ENCODE assay signal across 10 mouse cellular contexts in genomic region chr17:86507342-86508211, GRCm38 (mm10). TPM values are rescaled to one million over a fixed set of nuclear protein-coding genes. Genes with fewer than 3 reads are reported as not detected.
DNase-seq lines count a peak whose midpoint lies in the region; ATAC-seq lines count a peak whose summit lies in the region.
"Had no signal": no experiment of that assay in that cellular context is flagged by ENCODE, and none has a peak within 500 bp of the region (broad histone marks: within the 10 kb centered on the region; RNA-seq: fewer than 3 reads in every experiment).

No protein-coding gene starts in this region.

- no peaks in the 10 kb centered on the region for H3K4me1 ChIP-seq in heart, embryonic 11.5 days (ENCODE audit: control insufficient read depth, insufficient read depth, low read length)

- no peaks in the 10 kb centered on the region for H3K27me3 ChIP-seq in heart, embryonic 11.5 days (ENCODE audit: control insufficient read depth, insufficient read depth, low read length)
- H3K27me3 ChIP-seq: liver, embryonic 15.5 days had no signal

- H3K9me3 ChIP-seq in heart, embryonic 11.5 days (replicated peaks; ENCODE audit: control insufficient read depth, low read length), result no peaks in the 10 kb centered on the region
- H3K9me3 ChIP-seq: liver, embryonic 15.5 days had no signal

- no peaks in the 10 kb centered on the region for H3K36me3 ChIP-seq in heart, embryonic 11.5 days (ENCODE audit: control insufficient read depth, insufficient read depth, low read length)
- H3K36me3 ChIP-seq: liver, embryonic 15.5 days had no signal

- peak overlapping the region; percentile 76 for H3K27ac ChIP-seq in heart, embryonic 11.5 days (ENCODE audit: low read depth, low read length)
- H3K27ac ChIP-seq: liver, embryonic 15.5 days had no signal

- peak; percentile 21 to 22 for DNase-seq in cerebellum, adult 18-20 months
- no peak for DNase-seq in cerebellum, adult 8-10 months
- peak; percentile 57 for DNase-seq in adrenal gland, adult 2 months
- peak; percentile 71 to 74 for DNase-seq in kidney, postnatal 36 days
- DNase-seq in left cerebral cortex, adult 8-10 months (ENCODE audit: low spot score in 2 of 2), result no peak
- no peak for DNase-seq in right cerebral cortex, postnatal 14 days
- DNase-seq in right cerebral cortex, adult 18-20 months, result no peak

- no peak overlapping the region for H3K4me2 ChIP-seq in heart, embryonic 11.5 days
- H3K4me2 ChIP-seq: liver, embryonic 15.5 days had no signal

- WGBS in heart, embryonic 11.5 days (ENCODE audit: insufficient replicate concordance), result 63% methylated on average over 19 of the region's 19 CpGs

- no peak overlapping the region for H3K4me3 ChIP-seq in heart, embryonic 11.5 days (ENCODE audit: low read depth, low read length)
- H3K4me3 ChIP-seq: liver, embryonic 15.5 days had no signal

- ATAC-seq in heart, embryonic 11.5 days (replicated peaks; ENCODE audit: insufficient number of reproducible peaks, low FRiP score, low TSS enrichment), result no peak

- no peak overlapping the region for H3K9ac ChIP-seq in heart, embryonic 11.5 days (ENCODE audit: low read depth, low read length)
- H3K9ac ChIP-seq: liver, embryonic 15.5 days had no signal

RNA-seq across cellular contexts. Expression of gene Gm10309, which starts 2.5 kb away (rescaled TPM):
- not detected for total RNA-seq in adrenal gland, adult 2 months (2021)
- polyA plus RNA-seq in adrenal gland, adult 2 months (2012; rRNA removed), result 0.19 TPM in 1 of 2 replicates, not detected in the other
- polyA plus RNA-seq in heart, embryonic 11.5 days (2014; fragmentation: Nextera tagmentation; extraction: Ambion mirVana), result 0.24 TPM in 1 of 2 replicates, not detected in the other
- total RNA-seq in left cerebral cortex, adult 8-10 months (2022), result not detected
- polyA plus RNA-seq: cerebellum, adult 2 months; liver, embryonic 15.5 days had no signal

Comparison
In these comparisons a context has a peak if more than half of its experiments do, and no peak if none do; other contexts are left out.
1. DNase-seq: peak in cerebellum, adult 18-20 months (2 of 2), adrenal gland, adult 2 months (single experiment) and kidney, postnatal 36 days (2 of 2); none in cerebellum, adult 8-10 months (single experiment), left cerebral cortex, adult 8-10 months (0 of 2), right cerebral cortex, postnatal 14 days (single experiment) and right cerebral cortex, adult 18-20 months (single experiment).